Mouse (Mus musculus): ENCODE measurements at regions not wholly inside any gene's neighbourhood (a gene's known extent, or its start where the extent isn't known, plus 50 kb on each side); places are given as distances from the start of the nearest gene placed in this dataset.

DNA sequence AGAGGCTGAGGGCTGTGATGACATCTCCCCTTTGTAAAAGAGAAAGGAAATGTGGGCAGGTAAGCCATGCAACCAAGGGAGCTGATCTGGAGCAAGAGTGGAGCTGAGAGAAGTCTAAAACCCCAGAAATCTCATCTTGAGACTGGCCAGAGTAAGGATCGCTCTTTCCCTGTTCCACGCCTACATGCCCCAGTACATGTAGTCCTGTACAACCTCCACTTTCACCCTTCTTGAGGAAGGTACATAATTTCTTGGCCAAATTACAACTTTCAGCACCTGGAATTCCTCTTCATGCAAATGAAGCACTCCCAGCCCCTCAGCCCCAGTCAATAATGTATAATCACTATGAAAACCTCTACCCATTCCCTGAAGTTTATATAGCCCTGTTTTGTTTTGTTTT, 60.2 kb upstream of the Cox10 start:
- in situ Hi-C loops (cut with MboI, MseI) = no loop called here

DNA sequence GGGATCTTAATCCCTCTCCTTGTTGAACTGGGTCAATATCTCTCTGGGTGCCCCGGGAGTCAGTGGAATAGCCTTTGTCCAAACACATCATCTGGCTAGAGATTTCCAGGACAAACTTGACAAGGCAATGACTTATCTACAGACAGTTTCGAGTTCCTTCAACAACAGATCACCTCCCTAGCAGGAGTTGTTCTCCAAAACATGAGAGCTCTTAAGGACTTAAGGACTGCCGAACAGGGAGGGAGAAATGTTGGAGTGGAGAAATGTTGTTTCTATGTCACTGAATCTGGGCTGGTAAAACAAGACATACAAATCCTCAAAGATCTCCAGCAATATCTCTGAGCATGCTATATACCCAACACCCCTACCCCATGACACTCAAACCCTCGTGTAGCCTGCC, 59.7 kb upstream of the Cox10 start:
- in situ Hi-C loops (cut with MboI, MseI) = no loop called here

DNA sequence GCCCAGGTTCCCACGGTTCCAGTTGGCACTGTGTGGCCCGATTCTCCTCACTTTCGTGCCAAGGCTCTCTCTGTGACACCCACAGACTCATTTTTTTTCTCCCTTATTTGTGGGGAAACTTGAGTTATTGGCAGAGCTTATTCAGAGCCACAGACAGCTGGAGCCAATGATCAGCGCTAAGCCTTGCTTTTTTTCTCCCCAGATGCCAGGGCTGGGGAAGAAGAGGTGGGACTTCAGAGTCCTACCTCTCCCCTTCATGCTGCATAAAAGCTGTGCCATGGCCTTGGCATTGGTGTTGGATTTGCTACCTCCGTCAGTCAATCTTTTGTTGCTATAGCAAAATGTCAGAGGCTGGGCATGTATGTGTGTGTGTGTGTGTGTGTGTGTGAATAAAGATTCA, 56.5 kb upstream of the Cox10 start:
- in situ Hi-C loops (cut with MboI, MseI) = no loop called here

DNA sequence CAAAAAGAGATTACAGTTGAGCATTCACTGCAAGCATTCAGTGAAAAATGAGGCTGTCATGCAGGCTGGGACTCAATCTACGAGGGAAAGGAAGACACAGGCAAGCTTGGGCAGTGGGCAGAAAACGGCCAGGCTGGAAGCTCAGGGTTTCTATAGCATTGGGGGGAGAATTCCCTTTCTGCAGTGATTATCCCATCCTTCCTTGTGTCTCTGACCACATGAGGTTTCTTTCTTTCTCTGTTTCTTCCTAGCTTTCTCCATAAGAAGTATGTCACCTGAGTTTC, 56.0 kb upstream of the Cox10 start:
- in situ Hi-C loops (cut with MboI, MseI) = no loop called here

DNA sequence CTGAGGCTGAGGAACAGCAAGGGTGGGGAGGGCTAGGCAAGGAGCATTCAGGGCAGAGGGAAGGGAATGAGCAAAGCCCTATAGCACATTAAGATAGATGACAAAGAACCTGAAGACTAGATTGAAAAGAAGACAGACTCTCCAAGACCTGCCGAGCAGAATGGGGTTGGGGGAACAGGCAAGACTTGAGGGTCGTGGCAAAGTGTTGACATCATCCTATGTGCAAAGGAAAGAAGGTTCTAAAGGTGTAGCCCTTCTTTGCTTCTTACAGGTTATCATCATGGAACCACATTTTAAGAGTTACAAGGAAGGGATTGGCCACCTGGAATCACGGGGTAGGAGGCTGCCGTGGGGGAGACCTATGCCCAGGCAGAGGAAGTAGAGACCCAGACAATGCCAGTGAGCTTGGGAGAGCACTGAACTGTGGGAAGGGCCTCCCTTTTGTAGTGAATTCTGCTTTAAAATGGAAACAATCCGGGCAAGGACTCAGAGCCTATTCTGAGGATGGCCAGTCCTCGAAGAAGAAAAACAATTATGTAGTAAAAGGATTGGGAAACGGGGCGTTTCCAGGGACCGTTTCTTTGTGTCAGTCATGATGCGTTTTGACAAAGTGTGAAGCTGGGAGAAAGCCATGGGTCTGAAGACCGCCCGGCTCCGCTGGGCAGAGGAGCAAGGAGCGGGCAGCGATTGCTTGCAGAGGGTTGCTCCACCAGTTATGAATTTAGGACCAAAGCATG, 55.5 kb upstream of the Cox10 start:
- in situ Hi-C loops (cut with MboI, MseI) = no loop called here
